Mouse (Mus musculus): ENCODE results near the gene Defb29.

Gene Defb29

GRCm38 (mm10) chr2:152539944-152540710 is at the start of gene Defb29:
Gene Defb29 (minus strand): TSS chr2:152540098.
- DNase-seq (ENCODE audit: low spot score) = no peak

GRCm38 (mm10) chr2:152589021-152589420 is 49.1 kb upstream of the Defb29 start:
- no peak for DNase-seq (ENCODE audit: low spot score)

- DNase-seq (ENCODE audit: low spot score) = no peak
Measured at GRCm38 (mm10) chr2:152588450-152588849, 48.6 kb upstream of the Defb29 start.

- no peak for DNase-seq (ENCODE audit: low spot score)
Measured at GRCm38 (mm10) chr2:152586926-152587560, 47.1 kb upstream of the Defb29 start.

GRCm38 (mm10) chr2:152580612-152581011 is 40.7 kb upstream of the Defb29 start:
- no peak for DNase-seq (ENCODE audit: low spot score)

GRCm38 (mm10) chr2:152580107-152580506 is 40.2 kb upstream of the Defb29 start, which contains the start of gene Defb19:
Gene Defb19 (minus strand): TSS chr2:152580312.
- no peak for DNase-seq (ENCODE audit: low spot score)

GRCm38 (mm10) chr2:152573484-152573883 is 33.6 kb upstream of the Defb29 start:
- DNase-seq (ENCODE audit: low spot score) = no peak

GRCm38 (mm10) chr2:152572114-152572794 is 32.4 kb upstream of the Defb29 start, which contains the start of gene Defb21:
Gene Defb21 (plus strand): TSS chr2:152572744.
- no peak for DNase-seq (ENCODE audit: low spot score)

- no peak for DNase-seq (ENCODE audit: low spot score)
Measured at GRCm38 (mm10) chr2:152570313-152570712, 30.4 kb upstream of the Defb29 start.

GRCm38 (mm10) chr2:152569881-152570280 is 30.0 kb upstream of the Defb29 start:
- no peak for DNase-seq (ENCODE audit: low spot score)

GRCm38 (mm10) chr2:152569038-152569437 is 29.1 kb upstream of the Defb29 start, which contains the start of gene Gm17416:
Gene Gm17416 (plus strand): TSS chr2:152569338.
- no peak for DNase-seq (ENCODE audit: low spot score)

GRCm38 (mm10) chr2:152556655-152557054 is 16.8 kb upstream of the Defb29 start:
- DNase-seq (ENCODE audit: low spot score) = no peak

- peak; percentile 52 for DNase-seq (ENCODE audit: low spot score)
Measured at GRCm38 (mm10) chr2:152553774-152554423, 14.0 kb upstream of the Defb29 start.

GRCm38 (mm10) chr2:152548124-152548523 is 8.2 kb upstream of the Defb29 start:
- DNase-seq (ENCODE audit: low spot score) = no peak

GRCm38 (mm10) chr2:152544691-152545090 is 4.8 kb upstream of the Defb29 start:
- peak; percentile 52 for DNase-seq (ENCODE audit: low spot score)

GRCm38 (mm10) chr2:152543478-152543877 is 3.6 kb upstream of the Defb29 start:
- DNase-seq (ENCODE audit: low spot score) = no peak

GRCm38 (mm10) chr2:152542897-152543296 is 3.0 kb upstream of the Defb29 start:
- DNase-seq (ENCODE audit: low spot score) = no peak

GRCm38 (mm10) chr2:152541979-152542378 is 2.1 kb upstream of the Defb29 start:
- no peak for DNase-seq (ENCODE audit: low spot score)

- DNase-seq (ENCODE audit: low spot score) = no peak
Measured at GRCm38 (mm10) chr2:152517981-152518380, 21.9 kb downstream of the Defb29 start, which contains the start of gene Defb28. Gene Defb28 (plus strand): TSS chr2:152518255.

GRCm38 (mm10) chr2:152516084-152516483 is 23.8 kb downstream of the Defb29 start:
- no peak for DNase-seq (ENCODE audit: low spot score)

- no peak for DNase-seq (ENCODE audit: low spot score)
Measured at GRCm38 (mm10) chr2:152511592-152511991, 28.3 kb downstream of the Defb29 start, which contains the start of gene Defb26. Gene Defb26 (minus strand): TSS chr2:152511692.

GRCm38 (mm10) chr2:152503950-152504349 is 35.9 kb downstream of the Defb29 start:
- DNase-seq (ENCODE audit: low spot score) = no peak

Data from ovary, postnatal 14 days (tissue).